Mouse (Mus musculus) testis, adult 2 months (tissue): ENCODE measurements around the gene Lyl1. TPM values are rescaled to one million over a fixed set of nuclear protein-coding genes. Genes with fewer than 3 reads are reported as not detected.
A peak's percentile ranks its signal among the peaks of the same experiment; 100 is the strongest.

Source experiments
- H3K27ac ChIP-seq: fragments of 200-500 bp; 2 replicates; pipeline ENCODE4 v1.5.1; 2012; ENCODE audit warnings: low read depth, low read length; ENCODE audit not compliant: control insufficient read depth, insufficient read depth
- H3K27me3 ChIP-seq: fragments of 200-500 bp; 2 replicates; pipeline ENCODE4 v1.6.1; 2012; ENCODE audit warnings: mild to moderate bottlenecking, low read length, moderate library complexity; ENCODE audit not compliant: control insufficient read depth, insufficient read depth
- H3K36me3 ChIP-seq: fragments of 200-500 bp; 2 replicates; pipeline ENCODE4 v1.6.1; 2012; ENCODE audit warnings: mild to moderate bottlenecking, low read length; ENCODE audit not compliant: control insufficient read depth, insufficient read depth
- H3K4me1 ChIP-seq: fragments of 200-500 bp; 2 replicates; pipeline ENCODE4 v1.6.1; 2012; ENCODE audit warnings: low read length; ENCODE audit not compliant: control insufficient read depth, insufficient read depth
- H3K4me3 ChIP-seq: fragments of 200-500 bp; 2 replicates; pipeline ENCODE4 v1.5.1; 2012; ENCODE audit warnings: low read depth, mild to moderate bottlenecking, low read length, moderate library complexity, mixed read lengths; ENCODE audit not compliant: control insufficient read depth
- CTCF ChIP-seq: fragments of 200-500 bp; IDR thresholded peaks from 2 replicates; pipeline ENCODE4 v1.5.1; 2012; ENCODE audit warnings: low read depth, mild to moderate bottlenecking, inconsistent platforms, low read length, moderate library complexity; ENCODE audit not compliant: control insufficient read depth, insufficient read depth, insufficient replicate concordance
- POLR2A ChIP-seq: fragments of 200-500 bp; IDR thresholded peaks from 2 replicates; pipeline ENCODE4 v1.6.1; 2012; ENCODE audit warnings: low read depth, mild to moderate bottlenecking, inconsistent platforms, low read length, moderate library complexity; ENCODE audit not compliant: control insufficient read depth
- polyA plus RNA-seq: library from polyadenylated mRNA; depleted of rRNA; stranded (reverse); fragments of >200 nt; gene quantifications from 2 replicates; pipeline ENCODE4 v1.2.3, GENCODE M21; 2012

Gene Lyl1
- polyA plus RNA-seq, 1 experiment, result 0.93 TPM

GRCm38 (mm10) chr8:84689091-84689915 lies 12.0 kb upstream of the Lyl1 start:
- TF ChIP-seq CTCF (no peak), POLR2A (peak; percentile 63; the same call in 1 of the 2 replicates)
- Histone ChIP-seq H3K4me3 (peak overlapping the region; percentile 97), H3K27ac (peak overlapping the region; percentile 84), H3K4me1 (peaks cover 21% of the 10 kb centered on the region), H3K36me3 (0 out of 2 replicates have a peak, but pooled peaks cover 4% of the 10 kb centered on the region), H3K27me3 (no peaks in the 10 kb centered on the region)

DNA sequence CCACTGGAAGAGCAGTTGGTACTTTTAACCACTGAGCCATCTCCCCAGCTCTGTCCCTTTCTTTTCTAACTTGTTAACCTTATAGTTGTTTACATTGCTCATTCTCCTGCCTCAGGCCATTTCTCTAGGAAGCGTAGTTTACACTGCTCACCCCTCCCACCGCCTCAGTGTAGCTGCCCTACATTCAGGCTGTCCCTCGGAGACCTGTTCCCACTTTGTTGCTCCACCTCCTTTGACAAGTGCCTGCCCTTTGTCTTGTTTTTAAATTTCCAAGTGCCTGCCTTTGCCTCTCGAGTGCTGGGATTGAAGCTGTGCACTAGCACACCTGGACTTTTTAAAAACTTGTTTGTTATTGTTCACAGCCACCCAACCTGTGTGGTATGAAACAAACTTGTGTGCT lies 7.9 kb upstream of the Lyl1 start:
- TF ChIP-seq CTCF (no peak), POLR2A (no peak)
- no peaks in the 10 kb centered on the region for H3K27me3 ChIP-seq
- H3K4me3 ChIP-seq, result no peak overlapping the region
- H3K27ac ChIP-seq, result no peak overlapping the region
- H3K4me1 ChIP-seq, result peaks cover 2% of the 10 kb centered on the region
- H3K36me3 ChIP-seq, result peaks cover 6% of the 10 kb centered on the region; the same call in 1 of the 2 replicates

DNA sequence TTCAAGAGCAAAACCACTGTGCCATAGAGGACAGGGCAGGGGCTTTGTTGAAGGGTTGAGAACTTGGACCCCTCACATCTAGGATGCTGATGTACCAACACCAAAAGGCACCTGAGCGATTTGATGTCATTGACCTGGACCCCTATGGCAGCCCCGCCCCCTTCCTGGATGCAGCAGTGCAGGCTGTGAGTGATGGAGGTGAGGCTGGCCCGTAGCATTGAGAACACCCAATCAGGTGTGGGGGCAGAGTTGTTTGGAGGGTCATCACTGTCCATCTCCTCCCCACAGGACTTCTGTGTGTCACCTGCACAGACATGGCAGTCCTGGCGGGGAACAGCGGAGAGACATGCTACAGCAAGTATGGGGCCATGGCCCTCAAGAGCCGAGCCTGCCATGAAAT lies 6.1 kb upstream of the Lyl1 start:
- no peak overlapping the region for H3K27ac ChIP-seq
- H3K36me3 ChIP-seq, result peaks cover 9% of the 10 kb centered on the region
- TF ChIP-seq POLR2A (no peak), CTCF (no peak)
- H3K27me3 ChIP-seq, result no peaks in the 10 kb centered on the region
- no peak overlapping the region for H3K4me3 ChIP-seq
- H3K4me1 ChIP-seq, result peaks cover 2% of the 10 kb centered on the region; the same call in 1 of the 2 replicates

DNA sequence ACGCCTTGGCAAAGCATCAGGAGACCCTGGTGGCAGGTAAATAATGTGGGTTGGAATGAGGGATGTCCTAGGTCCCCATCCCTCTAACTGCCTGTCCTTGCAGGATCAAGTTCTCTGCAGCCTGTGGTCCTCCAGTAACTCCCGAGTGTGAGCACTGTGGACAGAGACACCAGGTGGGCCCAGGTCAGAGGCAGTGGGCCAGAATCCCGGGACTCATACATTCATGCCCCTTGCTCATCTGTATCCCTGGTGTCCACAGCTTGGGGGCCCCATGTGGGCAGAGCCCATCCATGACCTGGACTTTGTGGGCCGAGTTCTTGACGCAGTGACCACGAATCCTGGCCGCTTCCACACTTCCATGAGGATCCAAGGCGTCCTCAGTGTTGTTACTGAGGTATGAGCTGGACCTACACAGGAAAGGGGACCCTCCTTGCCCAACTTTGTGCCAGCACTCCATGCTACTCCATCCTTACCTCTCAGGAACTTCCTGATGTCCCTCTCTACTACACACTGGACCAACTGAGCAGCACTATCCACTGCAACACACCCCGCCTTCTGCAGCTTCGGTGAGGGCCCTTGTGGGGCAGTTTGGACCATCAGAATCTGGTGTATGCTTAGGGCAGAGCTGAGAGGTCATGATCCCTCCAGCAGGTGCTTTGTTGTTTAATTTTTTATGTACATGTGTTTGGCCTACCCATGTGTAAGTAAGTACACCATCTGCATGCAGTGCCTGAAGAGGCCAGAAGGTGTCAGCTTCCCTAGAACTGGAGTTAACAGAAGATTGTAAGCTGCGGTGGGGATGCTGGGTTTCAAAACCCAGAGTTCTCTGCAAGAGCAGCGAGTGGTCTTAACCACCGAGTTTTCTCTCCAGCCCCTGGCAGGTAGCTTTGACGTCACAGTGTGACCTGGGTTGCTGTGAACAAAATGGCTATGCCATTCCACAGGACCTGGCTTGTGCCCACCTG lies 3.8 kb upstream of the Lyl1 start:
- Histone ChIP-seq H3K4me1 (peaks cover 5% of the 10 kb centered on the region; the same call in 1 of the 2 replicates), H3K27me3 (no peaks in the 10 kb centered on the region), H3K36me3 (peaks cover 9% of the 10 kb centered on the region), H3K27ac (no peak overlapping the region), H3K4me3 (no peak overlapping the region)
- TF ChIP-seq POLR2A, result no peak

DNA sequence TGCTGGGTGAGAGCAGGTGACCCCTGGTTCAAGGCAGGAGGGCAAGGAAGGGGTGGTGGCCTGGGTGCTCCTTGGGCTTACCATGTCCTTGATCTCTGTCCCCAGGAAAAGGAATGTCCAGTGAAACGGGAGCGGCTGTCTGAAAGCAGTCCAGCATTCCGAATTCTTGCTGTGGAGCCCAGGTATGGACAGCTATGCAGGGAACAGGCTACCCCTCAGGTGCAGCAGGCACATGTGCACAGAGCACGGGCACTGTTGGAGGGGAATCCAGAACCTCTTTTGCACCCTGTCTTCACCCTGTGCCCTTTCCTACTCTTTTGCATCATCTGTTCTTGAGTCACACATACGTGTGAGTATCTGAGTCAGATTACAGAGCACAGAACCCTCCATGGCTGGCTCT lies 3.0 kb upstream of the Lyl1 start:
- H3K36me3 ChIP-seq, result peaks cover 9% of the 10 kb centered on the region
- H3K27me3 ChIP-seq, result no peaks in the 10 kb centered on the region
- TF ChIP-seq CTCF (no peak), POLR2A (no peak)
- no peak overlapping the region for H3K4me3 ChIP-seq
- H3K4me1 ChIP-seq, result peaks cover 5% of the 10 kb centered on the region; the same call in 1 of the 2 replicates
- H3K27ac ChIP-seq, result no peak overlapping the region

DNA sequence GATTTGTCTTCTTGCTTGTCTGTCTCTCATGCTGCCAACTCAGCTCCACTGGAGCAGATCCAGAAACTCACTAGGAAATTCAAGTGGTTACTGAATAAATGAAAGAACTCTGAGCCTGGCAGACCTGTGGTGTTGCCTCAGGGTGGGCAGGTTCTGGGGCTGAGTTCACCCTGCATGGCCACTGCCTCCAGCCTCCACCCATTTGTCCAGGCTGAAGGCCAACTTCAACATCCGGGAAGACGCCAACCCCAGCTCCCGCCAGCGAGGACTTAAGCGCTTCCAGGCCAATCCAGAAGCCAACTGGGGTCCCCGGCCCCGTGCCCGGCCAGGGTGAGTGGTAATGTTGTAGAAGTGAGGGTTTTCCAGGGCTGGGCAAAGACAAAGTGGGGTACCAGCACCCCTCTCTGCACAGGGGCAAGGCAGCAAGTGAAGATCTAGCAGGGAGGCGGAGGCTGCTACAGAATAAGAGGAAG lies 2.3 kb upstream of the Lyl1 start:
- H3K27ac ChIP-seq, result 0 out of 2 replicates have a peak overlapping the region, but pooled peaks have one; percentile 29
- TF ChIP-seq POLR2A (no peak), CTCF (no peak)
- peaks cover 6% of the 10 kb centered on the region for H3K36me3 ChIP-seq
- peaks cover 8% of the 10 kb centered on the region for H3K4me1 ChIP-seq
- H3K4me3 ChIP-seq, result no peak overlapping the region
- H3K27me3 ChIP-seq, result no peaks in the 10 kb centered on the region

DNA sequence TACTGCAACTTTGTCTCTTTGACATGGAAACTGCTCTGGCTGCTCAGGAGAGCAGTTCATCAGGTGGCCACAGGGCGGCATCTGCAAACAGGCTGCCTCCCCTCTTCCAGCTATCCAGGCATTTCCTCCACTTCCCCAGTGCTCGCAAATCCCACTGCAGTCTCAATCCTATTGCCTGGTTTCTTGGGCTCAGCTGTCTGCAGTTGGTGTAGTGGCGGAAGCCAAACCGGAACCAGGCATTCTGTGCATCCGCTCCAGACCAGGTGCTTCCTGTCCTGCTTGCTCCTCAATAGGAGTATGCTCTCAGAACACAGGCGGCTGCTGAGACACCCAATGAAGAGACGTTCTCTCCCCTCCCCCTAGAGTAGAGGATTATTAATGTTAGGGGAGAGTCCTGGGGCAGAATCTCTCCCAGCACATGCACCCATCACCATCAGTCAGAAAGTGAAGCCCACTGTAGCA lies 1.4 kb upstream of the Lyl1 start:
- Histone ChIP-seq H3K27me3 (no peaks in the 10 kb centered on the region), H3K36me3 (peaks cover 4% of the 10 kb centered on the region), H3K27ac (no peak overlapping the region), H3K4me1 (peaks cover 11% of the 10 kb centered on the region), H3K4me3 (no peak overlapping the region)
- peak; percentile 60; the same call in 1 of the 2 replicates for TF ChIP-seq CTCF
- TF ChIP-seq POLR2A, result no peak
